Mouse (Mus musculus) gastrocnemius, adult 2 months (tissue): ENCODE results near the gene Cnpy2. TPM values are rescaled to one million over a fixed set of nuclear protein-coding genes. Genes with fewer than 3 reads are reported as not detected.

Experiments used
- DNase-seq: peaks from one replicate; pipeline ENCODE4 v3.0.0; 2022
- H3K27ac ChIP-seq: fragments of 200-600 bp; 2 replicates; pipeline ENCODE4 v1.8.1; 2022; ENCODE audit warnings: mild to moderate bottlenecking
- H3K4me3 ChIP-seq: fragments of 200-600 bp; 2 replicates; pipeline ENCODE4 v1.8.1; 2022; ENCODE audit warnings: mild to moderate bottlenecking, moderate library complexity
- CTCF ChIP-seq: fragments of 200-600 bp; IDR thresholded peaks from 2 replicates; pipeline ENCODE4 v1.8.1; 2022; ENCODE audit warnings: antibody characterized with exemption, mild to moderate bottlenecking, moderate library complexity
- intact Hi-C: fragments of 180-260 bp; cut with DNase I; formaldehyde crosslinking; loops from one replicate; pipeline ENCODE4 v1.15.1; 2025
- total RNA-seq, 2 experiments: library from RNA; stranded (reverse); gene quantifications; 2 replicates each; pipeline ENCODE4 v1.2.3; 2021

Gene Cnpy2
- total RNA-seq, 2 experiments from 2014 or later, result 35.1 to 52.1 TPM

DNA sequence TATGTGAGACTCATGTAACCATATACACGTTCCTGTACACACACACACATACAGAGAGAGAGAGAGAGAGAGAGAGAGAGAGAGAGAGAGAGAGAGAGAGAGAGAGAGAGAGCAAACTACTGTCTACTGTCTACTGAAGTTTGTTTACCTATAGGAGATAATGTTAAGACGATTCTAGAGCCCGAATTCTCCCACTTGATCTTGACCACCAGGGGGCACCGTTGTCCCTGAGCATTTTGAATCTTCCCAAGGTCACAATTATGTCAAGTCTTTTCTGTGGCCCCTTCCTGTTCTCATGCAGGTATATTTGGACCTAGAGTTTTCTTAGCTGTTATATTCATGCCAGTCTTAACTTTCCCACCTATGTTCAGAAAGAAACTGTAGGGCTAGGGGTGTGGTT lies 13.3 kb downstream of the Cnpy2 start:
- Histone ChIP-seq H3K27ac (peak overlapping the region; percentile 97), H3K4me3 (no peak overlapping the region)
- TF ChIP-seq CTCF, result peak; percentile 78
- peak; percentile 85 for DNase-seq
- intact Hi-C loops, result loop anchor here (5.0 kb wide), 1 partner anchor 42 kb away; the partner anchor contains the start of gene Ankrd52

DNA sequence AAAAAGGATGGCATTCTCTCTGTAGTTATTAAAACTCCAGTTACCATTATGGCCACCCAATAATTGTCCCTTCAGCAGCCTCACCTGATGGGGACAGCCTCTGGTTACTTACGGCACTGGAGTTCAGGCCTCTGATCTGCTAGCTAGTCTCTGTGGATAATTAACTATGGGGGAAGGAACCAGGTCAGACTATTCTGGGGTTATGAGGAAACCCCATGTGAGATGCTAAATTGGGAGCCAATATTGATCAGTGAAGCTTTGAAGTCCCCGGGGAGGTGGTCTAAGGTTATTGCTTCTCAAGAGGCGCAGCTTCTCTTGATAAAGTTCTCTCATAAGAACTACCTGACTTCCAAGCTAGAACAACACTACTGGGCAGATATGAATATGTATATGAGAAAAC lies 13.9 kb downstream of the Cnpy2 start:
- no peak for DNase-seq
- TF ChIP-seq CTCF, result no peak
- Histone ChIP-seq H3K27ac (peak overlapping the region; percentile 97), H3K4me3 (no peak overlapping the region)
- intact Hi-C loops, result loop anchor here (2.0 to 5.0 kb wide), 2 partner anchors 41 to 119 kb away; partner anchors contain the start of gene Ankrd52

DNA sequence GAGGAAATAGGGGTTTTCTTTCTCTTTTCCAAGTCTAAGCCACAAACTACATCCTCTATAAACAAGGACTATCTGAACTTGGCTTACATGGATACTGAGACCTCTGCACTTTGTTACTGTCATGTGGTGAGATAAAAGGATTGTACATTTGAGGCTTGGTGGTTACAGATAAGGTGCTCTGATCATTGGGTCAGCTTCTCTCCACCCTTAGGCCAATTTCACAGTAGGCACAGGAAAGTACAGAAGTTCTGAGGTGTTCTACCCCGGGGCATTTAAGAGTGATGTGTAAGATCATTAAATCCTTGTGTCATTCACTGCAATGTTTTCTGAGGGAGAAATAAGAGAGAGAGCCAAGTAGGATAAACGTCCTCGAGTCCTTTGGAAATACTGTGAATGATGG lies 14.3 kb downstream of the Cnpy2 start:
- intact Hi-C loops, result loop anchor here (2.0 to 5.0 kb wide), 2 partner anchors 41 to 118 kb away; partner anchors contain the start of gene Ankrd52
- H3K4me3 ChIP-seq, result peak overlapping the region; percentile 74
- peak overlapping the region; percentile 97 for H3K27ac ChIP-seq
- DNase-seq, result no peak
- TF ChIP-seq CTCF, result no peak

DNA sequence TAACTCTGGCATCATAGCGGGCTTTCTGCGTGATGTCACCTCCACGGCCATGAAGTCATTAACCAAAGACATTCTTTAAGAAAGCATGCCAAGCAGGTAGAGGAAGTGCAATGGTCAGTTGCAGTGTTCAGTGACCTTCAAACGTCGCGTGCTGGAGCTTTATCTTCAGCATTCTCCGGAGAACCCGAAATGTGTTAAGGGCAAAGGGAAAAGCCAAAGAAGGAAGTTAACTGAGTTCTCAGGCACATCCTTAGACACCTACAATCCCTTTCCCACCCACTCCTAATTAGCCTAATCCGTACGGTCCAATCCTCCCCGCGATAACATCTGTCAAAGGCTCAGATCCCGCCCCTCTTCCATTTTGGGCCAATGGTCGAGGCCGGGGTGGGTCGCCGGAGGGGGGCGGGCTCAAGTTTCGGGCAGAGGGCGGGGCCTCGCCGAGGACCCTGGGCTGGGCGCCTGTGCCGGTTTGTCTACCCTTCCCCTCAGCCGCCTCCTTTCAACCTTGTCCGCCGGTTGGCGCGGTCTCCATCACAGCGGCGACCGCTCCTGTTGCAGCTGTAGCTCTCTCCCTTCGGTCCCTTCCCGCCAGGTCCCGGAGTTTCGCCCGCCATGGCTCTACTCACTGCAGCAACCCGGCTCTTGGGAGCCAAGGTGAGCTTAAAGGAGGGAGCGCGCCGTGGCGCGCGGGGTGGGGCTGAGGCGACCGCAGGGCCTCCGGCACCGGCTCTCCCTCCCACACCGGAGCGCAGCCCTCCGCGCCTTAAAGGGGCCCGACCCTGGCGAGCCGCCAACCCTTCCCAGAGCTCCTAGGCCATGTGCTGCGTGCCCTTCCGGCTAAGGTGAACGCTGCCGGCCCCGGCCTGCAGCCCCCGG lies 15.3 kb downstream of the Cnpy2 start, which contains the start of gene Cs:
Gene Cs (plus strand): TSS at position 429 of the 876 bp plus-strand sequence.
- peak; percentile 99 for DNase-seq
- Histone ChIP-seq H3K4me3 (peak within 1 kb of the TSS; percentile 74), H3K27ac (peak within 1 kb of the TSS; percentile 97)
- no peak for TF ChIP-seq CTCF
- intact Hi-C loops, result loop anchor here (2.0 to 5.0 kb wide), 2 partner anchors 40 to 117 kb away; partner anchors contain the start of gene Ankrd52

DNA sequence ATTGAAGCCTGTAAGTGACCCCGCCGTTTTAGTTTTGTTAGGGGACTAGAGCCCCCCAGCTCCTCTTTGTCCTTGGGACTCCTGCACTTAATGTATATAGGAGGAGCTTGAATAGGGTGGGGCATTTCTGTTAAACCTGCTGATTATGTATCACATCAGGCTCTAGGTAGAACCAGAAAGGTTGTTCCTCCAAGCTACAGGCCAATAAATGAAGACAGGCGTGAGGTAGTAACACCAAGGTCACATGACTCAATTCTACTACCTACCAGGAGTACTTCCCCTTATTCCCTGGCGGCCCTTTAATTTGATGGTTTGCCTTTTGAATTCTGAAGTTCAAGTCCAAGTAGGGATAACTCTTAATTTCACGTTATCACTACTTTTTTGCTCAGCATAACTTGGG lies 16.2 kb downstream of the Cnpy2 start:
- DNase-seq, result no peak
- Histone ChIP-seq H3K27ac (peak overlapping the region; percentile 97), H3K4me3 (peak overlapping the region; percentile 74)
- intact Hi-C loops, result loop anchor here (5.0 kb wide), 1 partner anchor 39 kb away; the partner anchor contains the start of gene Ankrd52
- no peak for TF ChIP-seq CTCF

DNA sequence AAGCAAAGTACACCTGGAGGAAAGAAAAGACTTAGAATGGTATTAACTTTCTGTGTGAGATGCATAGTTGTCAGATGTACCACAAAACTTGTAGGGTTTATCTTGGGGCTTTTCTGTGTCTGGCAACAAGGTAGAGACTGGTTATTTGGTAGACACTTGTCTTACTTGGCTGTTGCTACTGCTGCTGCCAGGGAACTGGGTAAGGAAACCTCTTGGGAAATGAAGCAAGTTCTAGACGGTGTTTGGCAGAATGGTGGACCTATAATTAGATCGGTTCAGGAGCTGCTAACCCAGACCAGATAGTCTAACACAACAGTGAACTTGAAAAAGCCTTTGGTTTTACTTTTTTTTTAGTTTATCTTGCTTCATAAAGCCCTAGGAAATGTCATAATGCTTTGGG lies 16.7 kb downstream of the Cnpy2 start:
- intact Hi-C loops, result loop anchor here (5.0 kb wide), 1 partner anchor 38 kb away; the partner anchor contains the start of gene Ankrd52
- H3K27ac ChIP-seq, result peak overlapping the region; percentile 97
- peak; percentile 55 for DNase-seq
- TF ChIP-seq CTCF, result no peak
- H3K4me3 ChIP-seq, result peak overlapping the region; percentile 74

DNA sequence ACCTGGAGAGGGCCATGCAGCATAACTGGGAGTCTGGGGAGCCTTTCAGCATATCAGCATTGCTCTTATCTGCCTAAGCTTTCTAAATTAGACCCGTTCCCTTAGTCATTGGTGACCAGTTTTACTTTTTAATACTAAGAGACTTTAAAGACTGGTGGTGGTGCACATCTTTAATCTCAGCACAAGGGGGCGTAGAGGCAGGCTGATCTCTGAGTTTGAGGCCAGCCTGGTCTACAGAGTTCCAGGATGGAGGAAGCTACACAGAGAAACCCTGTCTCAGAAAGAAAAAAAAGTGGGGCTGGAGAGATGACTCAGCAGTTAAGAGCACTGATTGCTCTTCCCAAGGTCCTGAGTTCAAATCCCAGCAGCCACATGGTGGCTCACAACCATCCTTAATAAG lies 18.0 kb downstream of the Cnpy2 start:
- peak overlapping the region; percentile 97 for H3K27ac ChIP-seq
- H3K4me3 ChIP-seq, result peak overlapping the region; percentile 74
- intact Hi-C loops, result no loop called here
- no peak for DNase-seq
- peak; percentile 23; the same call in 1 of the 2 replicates for TF ChIP-seq CTCF

DNA sequence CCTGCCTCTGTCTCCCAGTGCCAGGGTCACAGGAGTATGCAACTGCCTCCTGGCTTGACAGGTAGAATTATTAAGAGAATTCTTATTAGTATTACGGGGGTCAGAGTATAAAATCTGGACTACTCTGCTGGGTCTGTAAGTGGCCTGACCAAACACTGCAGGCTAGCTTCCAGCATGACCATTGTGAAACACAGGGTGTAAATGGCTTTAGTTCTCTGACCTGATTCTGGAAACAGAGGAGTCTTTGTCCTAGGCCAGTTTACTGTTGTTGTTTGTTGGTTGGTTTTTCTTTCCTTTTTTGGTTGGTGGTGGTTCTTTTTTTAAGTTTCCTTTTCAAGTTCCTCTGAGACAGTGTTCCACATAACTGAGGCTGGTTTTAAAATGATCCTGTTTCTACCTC lies 21.2 kb downstream of the Cnpy2 start:
- no peak for DNase-seq
- TF ChIP-seq CTCF, result no peak
- Histone ChIP-seq H3K4me3 (0 out of 2 replicates have a peak overlapping the region, but pooled peaks have one; percentile 15), H3K27ac (peak overlapping the region; percentile 84)
- intact Hi-C loops, result no loop called here

DNA sequence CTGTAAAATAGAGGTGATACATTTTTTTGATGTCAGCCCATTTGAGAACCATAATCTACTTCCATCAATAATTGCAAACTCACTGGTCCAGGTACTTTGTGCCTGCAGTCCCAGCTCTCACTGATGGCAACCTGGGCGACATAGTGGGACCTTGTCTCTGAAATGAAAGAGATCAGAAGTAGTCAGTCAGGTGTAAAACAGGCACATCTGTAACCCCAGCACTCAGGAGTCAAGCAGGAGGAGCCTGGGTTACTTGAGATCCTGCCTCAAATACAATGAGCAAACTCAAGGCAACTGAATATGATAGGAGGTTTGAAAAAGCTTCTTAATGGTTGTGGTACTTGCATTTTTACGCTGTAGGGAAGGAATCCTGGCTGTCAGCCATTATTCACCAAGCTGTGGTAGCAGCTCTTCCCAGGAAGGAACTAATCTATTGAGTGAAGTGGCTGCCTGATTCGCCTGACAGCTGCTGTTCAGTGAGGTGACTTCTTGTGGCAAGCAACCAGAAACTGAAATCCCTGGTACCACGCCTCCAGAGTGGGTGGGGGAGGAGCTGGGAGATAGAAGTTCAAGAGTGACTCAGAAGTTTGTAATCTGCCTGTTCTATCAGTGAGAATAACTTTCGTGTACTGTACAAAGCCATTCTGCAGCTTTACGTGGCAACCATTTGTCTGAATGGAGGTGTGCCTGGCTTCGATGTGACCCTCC lies 22.5 kb downstream of the Cnpy2 start:
- Histone ChIP-seq H3K4me3 (peak overlapping the region; percentile 53), H3K27ac (peak overlapping the region; percentile 84)
- peak; percentile 86 for DNase-seq
- TF ChIP-seq CTCF, result no peak
- intact Hi-C loops, result no loop called here

DNA sequence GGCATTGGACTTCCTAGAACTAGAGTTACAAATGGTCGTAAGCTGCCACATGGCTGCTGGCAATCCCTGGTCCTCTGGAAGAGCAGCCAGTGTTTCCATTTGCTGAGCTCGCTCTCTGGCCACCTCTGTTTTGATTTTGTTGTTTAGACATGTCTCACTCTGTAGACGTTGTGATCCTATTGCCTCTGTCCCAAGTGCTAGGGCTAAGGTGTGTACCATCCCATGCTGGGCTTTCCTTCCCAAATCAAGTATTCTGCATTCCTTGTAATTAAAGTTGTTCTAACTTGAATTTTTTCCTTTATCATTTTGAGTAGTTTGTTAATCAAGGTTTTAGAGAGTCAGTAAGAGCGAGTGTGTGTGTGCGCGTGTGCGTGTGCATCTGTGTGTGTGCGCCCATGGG lies 25.3 kb downstream of the Cnpy2 start:
- Histone ChIP-seq H3K4me3 (no peak overlapping the region), H3K27ac (peak overlapping the region; percentile 48)
- DNase-seq, result no peak
- intact Hi-C loops, result no loop called here
- no peak for TF ChIP-seq CTCF

DNA sequence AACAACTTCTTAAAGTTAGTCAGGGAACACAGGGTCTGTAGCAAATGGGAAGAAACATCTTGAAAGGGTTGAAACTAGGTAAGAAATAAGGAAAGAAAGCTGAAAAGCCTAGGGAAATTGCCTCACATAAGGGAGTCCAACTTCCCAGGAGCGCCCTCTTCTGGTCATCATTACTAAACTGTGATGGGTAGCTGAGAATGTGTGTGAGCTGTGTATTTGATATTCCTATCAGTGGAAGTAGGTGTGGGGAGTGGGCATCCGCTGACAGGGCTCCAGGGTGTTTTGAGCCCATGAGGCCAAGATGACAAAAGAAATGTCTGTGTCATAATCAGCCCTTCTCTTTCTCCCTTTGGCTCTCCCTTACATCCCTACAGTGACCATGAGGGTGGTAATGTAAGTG lies 36.5 kb downstream of the Cnpy2 start:
- peak; percentile 57 for DNase-seq
- TF ChIP-seq CTCF, result peak; percentile 71
- Histone ChIP-seq H3K27ac (peak overlapping the region; percentile 96), H3K4me3 (no peak overlapping the region)
- intact Hi-C loops, result no loop called here

DNA sequence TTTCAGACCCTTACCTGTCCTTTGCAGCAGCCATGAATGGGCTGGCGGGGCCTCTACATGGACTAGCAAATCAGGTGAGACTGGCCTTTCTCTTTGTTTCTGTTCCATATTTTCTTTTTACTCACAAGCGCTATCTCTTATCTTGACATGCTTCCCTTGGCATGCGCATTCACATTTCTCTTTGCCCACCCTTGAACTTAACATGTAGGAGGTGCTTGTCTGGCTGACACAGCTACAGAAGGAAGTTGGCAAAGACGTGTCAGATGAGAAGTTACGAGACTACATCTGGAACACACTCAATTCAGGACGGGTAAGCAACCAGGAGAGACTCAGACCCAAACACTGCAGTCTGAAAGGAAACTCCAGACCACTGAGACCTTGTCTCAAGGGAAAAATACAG lies 37.0 kb downstream of the Cnpy2 start:
- H3K4me3 ChIP-seq, result no peak overlapping the region
- H3K27ac ChIP-seq, result peak overlapping the region; percentile 96
- DNase-seq, result no peak
- no peak for TF ChIP-seq CTCF
- intact Hi-C loops, result no loop called here
